Mouse (Mus musculus): ENCODE measurements at regions not wholly inside any gene's neighbourhood (a gene's known extent, or its start where the extent isn't known, plus 50 kb on each side); places are given as distances from the start of the nearest gene placed in this dataset.
A peak's percentile ranks its signal among the peaks of the same experiment; 100 is the strongest.

DNA sequence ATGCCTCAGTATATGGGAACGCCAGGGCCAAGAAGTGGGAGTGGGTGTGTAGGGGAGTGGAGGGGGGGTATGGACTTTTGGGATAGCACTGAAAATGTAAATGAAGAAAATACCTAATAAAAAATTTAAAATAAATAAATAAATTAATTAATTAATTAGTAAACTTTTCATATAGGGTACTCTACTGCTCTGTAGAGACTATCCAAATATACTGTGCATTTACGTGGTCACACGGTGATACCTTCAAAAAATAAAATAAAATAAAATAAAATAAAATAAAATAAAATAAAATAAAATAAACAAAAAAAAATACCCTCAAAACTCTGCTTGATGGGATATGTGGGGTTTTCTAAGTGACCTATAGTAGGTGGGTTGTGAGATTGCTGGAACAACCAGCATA is 479.2 kb upstream of the Atp2b1 start:
- DNase-seq (ENCODE audit: low spot score in 2 of 2): no peak

DNA sequence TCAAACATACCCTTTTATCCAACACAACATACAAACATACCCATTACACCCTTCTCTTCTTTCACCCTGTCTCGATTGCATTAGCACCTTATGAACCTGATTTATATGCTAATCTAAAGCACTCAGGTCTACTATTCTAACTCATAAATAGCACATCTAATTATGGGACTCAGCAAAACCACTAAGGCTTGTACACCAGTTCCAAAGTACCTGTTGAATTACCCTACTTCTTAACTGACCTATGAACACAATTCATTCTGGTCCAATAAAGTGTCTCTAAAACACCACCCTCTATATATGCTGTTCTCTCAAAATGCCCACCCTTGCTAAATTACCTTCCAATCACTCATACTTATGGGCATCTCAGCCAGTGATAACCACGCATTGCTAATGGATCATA is 452.7 kb upstream of the Atp2b1 start:
- DNase-seq (ENCODE audit: low spot score in 2 of 2): no peak

DNA sequence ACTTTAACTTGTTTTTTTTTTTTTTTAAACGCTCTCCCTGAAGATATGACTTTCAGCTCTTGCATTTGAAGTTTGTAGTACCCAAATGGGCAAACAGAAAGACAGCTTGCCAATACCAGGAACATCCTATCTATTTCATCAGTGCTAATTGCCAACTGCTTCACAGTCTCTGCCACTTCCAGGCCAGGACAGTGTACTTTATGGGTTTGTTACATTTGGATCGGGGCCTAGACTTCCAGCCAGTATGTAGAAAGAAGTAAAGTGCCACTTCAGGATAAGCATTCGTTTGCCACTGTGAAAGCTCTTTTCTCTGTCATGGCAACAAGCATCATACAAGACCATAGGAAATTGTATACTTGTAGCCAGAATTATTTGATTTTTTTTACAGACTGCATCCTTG is 439.6 kb upstream of the Atp2b1 start:
- DNase-seq (ENCODE audit: low spot score in 2 of 2): no peak

DNA sequence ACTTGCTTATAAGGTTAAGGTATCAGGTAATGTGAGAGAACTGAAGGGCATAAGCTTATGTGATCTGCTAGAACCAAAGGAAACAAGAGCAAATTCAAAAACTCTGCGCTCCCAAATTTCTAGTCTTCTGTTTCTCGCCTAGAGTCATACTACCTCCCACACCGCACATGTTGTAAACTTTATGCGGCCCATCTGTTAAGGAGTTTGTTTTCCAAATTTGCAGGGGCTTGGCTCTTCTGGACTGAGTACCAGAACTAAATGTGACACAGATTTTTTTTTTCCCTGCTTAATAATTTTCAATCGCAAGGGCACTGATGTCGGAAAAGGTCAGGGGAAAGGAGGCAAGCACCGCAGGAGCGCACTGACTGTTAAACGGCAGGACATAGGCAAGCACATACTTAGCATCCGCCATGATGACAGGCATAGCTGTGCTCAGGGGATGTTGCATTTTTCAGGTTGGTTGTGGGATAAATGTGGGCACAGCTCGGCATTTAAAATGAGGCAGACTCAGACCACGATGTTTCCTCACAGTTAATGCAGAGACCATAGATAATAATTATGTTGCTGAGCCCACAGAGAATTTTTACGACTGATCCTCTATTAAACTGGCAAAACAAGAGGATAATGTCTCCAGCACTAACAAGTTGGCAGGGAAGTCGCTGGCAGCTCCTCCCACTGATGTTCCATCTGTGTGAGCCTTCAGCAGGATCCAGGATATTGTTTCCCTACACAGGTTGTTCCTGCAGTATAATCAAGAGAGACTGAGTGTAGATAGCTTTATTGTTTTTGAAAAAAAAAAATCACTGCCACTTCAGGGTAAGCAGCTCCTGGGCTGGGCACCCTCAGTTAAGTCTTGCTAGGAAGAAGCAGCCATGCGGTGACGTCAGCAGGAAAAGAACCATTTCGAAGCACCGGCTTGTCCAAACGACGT is 428.2 kb upstream of the Atp2b1 start:
- peak in 1 of 2 experiments; percentile 21 for DNase-seq (ENCODE audit: low spot score in 2 of 2)

DNA sequence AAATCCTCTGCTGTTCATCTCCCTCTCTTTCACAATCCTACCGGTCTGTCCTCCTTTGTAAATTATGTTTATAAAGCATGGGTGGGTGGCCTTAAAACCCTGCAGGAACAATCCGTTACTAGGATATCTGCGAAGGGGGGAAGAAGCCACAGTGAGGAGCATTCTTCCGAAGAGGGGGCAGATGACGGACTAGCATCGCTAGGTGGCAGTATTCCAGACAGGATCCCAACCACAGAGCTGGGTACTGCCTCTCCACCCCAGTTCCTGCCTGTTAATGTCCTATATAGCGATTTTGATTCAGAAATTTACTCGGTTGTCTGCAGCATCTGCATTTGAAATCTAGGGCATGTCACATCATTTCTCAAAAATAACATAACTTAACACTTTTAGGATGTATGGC is 419.9 kb upstream of the Atp2b1 start:
- peak; percentile 37 to 63 for DNase-seq (ENCODE audit: low spot score in 2 of 2)

DNA sequence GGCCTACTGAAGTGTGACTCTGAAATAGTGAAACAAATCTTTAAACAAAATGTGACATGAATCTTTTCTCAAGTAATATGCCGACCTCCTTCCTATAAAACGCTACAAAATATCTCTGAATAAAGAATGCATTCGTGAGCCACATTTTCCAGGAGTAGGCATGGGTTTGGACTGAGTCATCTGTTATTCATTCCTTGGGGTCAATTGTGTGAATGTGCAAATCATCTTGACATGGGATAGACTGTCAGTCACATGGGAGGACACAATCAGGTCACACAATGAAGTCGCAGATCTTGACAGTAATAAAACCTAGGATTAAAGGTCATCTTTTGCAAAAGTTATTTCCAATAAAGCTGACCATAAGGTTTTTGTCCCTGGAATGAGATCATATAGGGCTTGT is 418.0 kb upstream of the Atp2b1 start:
- DNase-seq (ENCODE audit: low spot score in 2 of 2): no peak

DNA sequence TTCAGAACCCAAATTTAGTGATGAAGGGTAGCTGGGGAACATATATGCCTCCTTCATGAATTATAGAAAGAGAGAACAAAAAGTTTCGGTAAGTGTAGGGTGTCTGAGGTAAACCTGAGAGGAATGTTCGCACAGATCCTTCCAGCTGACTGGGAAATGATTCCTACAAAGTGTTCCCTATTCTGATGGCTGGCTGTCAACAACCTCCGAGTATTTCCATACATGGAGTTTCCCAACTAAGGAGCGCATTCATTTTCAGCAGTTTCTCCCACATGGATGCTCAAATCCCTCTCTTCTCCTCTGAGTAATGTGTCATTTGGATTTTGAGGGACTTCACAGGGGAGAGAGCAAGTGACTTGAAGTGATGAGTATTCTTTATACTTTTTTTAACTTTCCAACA is 413.9 kb upstream of the Atp2b1 start:
- DNase-seq (ENCODE audit: low spot score in 2 of 2): no peak

DNA sequence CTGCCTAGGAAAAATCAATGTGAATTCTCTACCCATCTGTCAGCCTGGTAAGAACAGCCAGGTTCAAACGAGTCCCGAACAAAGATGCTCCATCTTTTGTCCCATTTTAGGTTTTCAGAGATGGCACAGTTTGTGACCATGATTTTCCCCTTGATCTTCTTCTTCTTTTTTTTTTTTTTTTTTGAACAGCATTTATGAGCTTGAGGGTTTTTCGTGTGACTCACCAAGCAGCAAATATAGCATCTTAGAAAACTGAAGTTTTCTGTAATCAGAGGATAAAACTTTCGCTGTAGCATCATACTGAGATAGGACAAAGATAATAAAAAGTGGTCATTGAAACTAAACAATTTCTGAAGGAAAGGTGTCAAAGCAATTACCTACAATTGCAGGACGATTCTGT is 412.6 kb upstream of the Atp2b1 start:
- no peak for DNase-seq (ENCODE audit: low spot score in 2 of 2)

DNA sequence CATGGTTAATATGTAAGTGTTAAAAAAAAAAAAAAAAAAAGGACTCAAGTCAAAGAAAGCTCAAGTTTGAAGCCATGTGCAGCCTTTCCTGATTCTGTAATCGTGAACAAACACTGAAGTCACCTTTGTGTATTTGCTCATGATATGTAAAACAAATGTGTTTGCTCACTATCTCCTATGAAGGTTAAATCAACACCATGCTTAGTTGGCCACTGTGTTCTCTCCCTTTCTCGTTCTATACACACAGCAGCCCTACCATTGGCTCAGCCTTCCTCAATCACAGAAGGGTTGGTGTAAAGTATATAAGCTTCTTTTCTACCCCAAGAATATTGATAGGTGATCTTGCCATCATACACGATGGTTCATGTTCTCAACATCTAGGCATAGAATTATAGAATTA is 409.7 kb upstream of the Atp2b1 start:
- DNase-seq (ENCODE audit: low spot score in 2 of 2): no peak

DNA sequence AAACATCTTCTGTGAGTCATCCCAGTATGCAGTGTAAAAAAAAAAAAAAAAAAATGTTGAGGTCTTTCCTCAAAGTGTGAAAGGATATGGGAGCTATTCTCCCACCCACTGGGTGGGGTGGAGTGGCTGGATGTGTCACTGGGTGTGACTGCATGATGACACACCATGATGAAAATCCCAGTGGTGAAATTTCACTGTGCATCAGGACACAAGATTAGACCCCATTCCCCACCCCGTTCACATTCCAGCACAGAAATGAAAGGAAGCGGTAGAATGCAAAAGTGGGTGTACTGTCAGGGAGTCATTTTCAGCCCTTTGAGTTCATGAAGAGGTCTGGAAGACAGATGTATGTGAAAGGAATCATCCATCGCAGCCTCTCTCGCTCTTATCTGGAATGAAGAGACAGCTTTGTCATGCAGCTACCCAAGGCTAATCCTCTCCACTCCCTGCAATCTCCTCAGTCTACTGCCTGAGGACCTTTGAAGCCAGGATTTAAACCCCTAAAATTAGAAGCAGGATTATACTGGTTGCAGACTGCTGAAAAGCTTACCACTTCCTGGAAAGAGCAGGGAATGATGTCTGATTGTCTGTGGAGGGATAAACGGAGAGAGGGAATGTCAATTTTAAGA is 405.6 kb upstream of the Atp2b1 start:
- DNase-seq (ENCODE audit: low spot score in 2 of 2): no peak

DNA sequence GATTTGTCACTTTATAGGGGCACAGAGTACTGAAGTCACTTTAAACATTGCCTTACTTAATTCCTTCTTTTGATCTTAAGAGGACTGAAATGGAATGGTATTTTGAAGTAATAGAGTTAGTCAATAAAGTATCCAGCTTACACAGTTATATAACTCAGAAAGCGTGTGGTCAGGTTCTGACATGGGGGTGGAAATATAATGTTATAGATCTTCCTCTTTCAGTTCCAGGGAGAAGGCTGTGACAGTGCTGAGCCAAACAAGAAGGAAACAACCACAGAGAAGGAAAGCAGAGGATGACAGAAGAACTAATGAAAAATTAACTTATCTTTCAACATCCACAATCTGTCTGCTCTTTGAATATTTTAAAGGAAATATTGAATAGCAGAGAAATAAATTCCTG is 399.4 kb upstream of the Atp2b1 start:
- DNase-seq (ENCODE audit: low spot score in 2 of 2): no peak

DNA sequence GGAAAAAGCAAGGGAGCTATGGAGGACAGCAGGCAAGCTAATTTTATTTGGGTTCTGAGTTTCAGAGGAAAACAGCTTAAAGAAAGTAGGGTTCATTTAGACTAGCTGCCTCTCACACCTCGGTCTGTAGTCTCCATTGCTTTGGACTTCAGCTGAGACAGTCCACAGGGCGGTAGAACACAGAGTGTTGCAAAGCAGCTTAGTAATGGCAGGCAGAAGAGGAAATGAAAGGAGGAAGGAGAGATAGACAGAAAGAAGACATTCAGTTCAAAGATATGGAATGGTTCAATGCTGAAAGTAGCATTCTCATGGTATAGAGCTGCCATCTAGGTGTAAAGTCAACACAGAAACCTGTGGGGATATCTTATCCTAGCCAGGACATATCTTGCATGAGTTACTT is 396.6 kb upstream of the Atp2b1 start:
- no peak for DNase-seq (ENCODE audit: low spot score in 2 of 2)

DNA sequence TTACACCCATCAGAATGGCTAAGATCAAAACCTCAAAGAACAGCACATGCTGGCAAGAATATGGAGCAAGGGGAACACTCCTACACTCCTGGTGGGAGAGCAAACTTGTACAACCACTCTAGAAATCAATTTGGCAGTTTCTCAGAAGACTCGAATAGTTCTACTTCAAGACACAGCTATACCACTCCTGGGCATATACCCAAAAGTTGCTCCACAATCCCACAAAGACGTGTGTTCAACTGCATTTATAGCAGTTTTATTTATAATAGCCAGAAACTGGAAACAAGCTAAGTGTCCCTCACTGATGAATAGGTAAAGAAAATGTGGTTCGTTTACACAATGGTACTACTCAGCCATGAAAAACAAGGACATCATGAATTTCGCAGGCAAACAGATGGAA is 384.6 kb upstream of the Atp2b1 start:
- DNase-seq (ENCODE audit: low spot score in 2 of 2): no peak

DNA sequence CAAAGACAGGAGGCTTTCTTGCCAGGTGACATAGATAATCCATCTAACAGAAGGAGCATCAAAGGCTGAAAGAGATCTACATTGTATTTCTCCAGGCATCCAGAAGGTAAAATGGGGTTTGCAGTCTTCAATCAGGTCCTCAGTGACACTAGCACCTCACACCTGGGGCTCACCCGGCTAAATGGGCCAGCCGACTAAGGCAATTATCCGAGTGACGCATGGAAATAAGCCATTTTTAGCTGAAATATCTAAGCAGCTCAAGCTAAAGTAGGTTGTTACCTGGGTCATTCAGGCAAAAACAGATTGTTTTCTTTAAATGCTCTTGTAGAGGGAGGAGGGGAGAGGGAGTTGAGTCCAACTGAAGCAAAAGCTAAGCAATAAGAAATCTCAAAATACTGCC is 382.8 kb upstream of the Atp2b1 start:
- DNase-seq (ENCODE audit: low spot score in 2 of 2): no peak

DNA sequence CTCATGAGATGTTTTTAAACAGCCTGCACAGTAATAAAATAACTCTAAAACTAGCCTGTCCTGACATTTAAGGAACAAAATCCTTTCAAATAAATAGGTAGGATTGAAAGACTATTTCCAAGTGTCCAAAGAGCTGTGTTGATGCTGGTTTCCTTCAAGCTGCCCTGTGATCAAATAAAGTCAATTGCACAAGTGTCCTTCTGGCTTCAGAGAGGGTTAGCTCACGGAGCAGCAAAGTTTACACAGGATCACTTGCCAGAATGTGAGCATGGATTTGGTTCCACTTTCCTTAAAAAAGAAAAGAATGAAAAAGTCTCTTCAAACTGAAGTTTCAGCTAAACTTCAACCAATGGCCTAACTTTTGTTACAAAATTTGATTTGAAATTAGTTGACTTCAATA is 375.5 kb upstream of the Atp2b1 start:
- DNase-seq (ENCODE audit: low spot score in 2 of 2): no peak

DNA sequence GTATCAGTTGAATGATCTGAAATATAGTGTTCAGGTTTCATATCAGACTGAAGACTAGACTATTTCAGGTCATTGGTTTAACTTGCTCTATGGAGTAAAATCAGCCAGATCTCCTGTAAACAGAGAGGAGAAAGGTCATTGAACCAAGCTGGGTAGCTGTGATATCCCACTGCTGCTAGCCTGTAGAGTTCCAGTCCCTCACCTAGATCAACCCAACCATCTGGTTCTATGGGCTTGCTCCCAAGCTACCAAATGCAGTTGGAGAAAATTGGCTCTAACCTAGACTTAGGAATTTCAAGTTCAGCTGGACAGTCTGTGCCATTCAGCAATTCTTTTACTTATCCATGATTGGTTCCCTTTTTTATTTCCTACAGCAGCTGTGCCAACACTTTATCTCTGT is 373.1 kb upstream of the Atp2b1 start:
- no peak for DNase-seq (ENCODE audit: low spot score in 2 of 2)

DNA sequence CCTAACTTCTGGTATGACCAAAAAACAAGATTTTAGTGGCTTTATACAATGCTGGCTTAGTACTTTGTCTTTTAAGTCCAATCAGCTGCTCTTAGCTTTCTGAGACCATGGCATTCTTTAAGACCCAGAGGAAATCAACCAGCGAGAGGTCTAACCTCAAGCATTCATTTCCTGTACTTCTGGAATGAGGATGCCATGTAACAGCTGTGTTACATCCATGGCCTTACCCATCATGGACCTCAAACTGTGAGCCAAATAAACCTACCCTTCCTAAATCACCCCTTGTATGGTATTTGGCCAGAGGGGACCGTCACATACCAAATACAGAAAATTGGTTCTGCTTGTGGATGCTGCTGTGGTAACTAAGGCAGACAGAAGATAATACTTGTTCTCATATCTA is 372.1 kb upstream of the Atp2b1 start:
- no peak for DNase-seq (ENCODE audit: low spot score in 2 of 2)

DNA sequence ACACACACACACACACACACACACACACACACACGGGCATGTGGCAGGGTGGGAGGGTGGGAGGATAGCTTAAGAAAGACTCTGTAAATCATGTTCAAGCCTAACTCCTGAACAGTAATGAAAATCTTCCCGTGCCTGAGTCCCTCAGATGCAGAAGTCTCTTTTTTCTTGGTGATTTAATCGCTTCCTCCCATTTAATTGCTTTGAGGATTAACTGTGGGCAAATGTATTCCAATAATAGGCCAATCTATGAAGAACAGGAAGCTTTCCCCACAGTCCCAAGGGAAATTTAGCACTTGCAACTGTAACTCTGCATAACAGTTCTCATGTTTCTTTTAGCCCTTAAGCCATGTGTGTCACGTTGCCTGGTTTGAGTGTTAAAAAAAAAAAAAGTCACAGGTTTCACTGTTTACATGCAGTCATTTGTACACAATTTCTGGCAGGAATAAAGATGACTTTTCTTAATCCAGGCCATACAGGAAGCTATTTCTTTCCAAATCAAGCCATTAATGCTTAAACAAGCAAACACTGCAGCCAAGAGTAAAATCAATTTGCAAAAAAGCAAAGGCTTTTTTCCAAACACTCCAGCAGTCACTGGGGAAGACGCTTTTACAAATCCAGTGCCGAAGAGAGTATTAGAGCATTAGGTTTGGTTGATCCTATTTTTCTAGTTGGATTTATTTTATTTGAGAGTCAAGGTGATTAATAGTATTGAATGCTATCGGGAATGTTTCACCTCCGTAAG is 370.8 kb upstream of the Atp2b1 start:
- DNase-seq (ENCODE audit: low spot score in 2 of 2): no peak

DNA sequence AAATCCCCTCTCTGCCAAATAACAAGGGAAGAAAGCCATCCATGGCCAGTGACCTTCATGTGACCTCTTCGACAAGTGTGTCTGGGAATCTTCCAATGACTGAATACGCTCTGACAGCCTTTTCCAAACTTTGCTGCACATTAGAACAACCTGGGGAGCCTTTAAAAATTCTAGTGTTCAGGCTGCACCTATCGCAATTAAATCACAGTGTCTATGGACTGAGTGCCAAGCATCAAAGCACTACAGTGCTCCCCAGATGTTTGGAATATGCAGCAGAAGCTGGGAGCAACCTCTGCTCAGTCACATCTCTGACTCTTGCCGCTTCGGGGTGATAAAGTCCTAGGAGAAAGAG is 370.2 kb upstream of the Atp2b1 start:
- DNase-seq (ENCODE audit: low spot score in 2 of 2): no peak

DNA sequence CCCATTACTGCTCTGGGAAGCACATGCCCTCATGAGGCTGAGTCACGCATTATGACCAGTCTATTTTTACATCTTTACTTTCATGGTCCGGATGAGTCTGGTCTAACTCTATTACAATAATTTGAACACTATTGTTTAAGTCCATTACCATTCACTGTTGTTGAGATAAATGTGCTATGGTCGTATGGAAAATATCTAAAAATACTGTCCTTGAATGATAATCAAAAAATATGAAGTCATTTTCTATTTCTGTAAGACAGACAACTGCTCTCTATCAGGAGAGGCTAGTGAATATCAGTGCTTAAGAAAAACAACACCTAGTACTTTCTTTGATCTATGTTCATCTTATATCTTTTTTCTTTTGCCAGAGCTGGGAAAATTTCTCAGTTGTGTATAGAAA is 359.6 kb upstream of the Atp2b1 start:
- DNase-seq (ENCODE audit: low spot score in 2 of 2): no peak

DNA sequence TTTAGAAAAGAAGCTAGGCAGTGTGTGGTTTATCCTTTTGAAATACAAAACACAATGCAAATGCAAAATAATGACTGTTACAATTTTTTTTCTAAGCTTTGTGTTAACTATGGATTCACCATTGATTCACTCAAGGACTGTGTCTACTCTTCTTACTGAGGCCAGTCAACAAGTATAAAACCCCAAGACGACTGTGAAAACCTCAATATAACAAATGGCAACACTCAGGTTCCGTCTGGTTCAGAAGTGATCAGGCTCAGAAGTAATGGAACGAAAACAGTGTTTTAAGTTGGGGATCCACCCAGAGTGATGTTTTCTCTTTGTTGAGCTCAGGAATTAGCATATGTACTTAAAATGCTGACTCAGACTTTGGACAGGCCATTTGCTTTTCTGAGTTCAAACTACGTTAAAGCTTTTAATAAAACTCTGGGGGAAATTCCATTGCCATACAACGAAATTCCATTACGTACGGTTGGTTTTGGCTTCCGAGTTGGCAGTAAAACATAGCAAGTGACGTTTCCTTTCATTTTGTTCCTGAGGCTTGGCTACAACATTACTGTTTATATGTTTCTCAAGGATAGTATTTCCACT is 356.6 kb upstream of the Atp2b1 start:
- DNase-seq (ENCODE audit: low spot score in 2 of 2): no peak

DNA sequence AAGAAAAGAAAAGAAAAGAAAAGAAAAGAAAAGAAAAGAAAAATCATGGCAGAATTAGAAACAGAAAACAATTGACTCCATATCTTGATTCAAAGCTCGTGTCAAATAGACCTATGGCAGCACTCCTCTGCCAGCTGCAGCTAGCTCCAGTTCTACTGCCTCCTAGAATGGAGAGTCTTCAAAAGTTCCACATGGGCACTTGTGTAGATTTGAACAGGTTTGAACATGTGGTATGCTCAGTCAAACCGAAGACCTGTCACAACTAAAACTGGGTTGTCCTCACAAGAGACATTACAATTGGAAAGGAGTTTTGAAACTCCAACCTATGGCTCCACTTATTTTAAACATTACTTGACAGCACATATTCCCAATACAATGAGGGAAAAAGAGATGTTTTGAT is 355.6 kb upstream of the Atp2b1 start:
- DNase-seq (ENCODE audit: low spot score in 2 of 2): no peak
